Mouse (Mus musculus) thymus, postnatal 4 days (tissue): ENCODE measurements around the gene Ankrd7.
A peak's percentile ranks its signal among the peaks of the same experiment; 100 is the strongest.
"Not testable (repeated sequence)": the region's sequence is repeated elsewhere in the genome, so short reads cannot be mapped to it uniquely, and the experiment has no call there.

Source experiments
- DNase-seq: peaks from one replicate; pipeline ENCODE4 v3.0.0; 2021

Gene Ankrd7

GRCm38 (mm10) chr6:18866018-18866417 lies at the start of gene Ankrd7:
Gene Ankrd7 (plus strand): TSS chr6:18866318.
- DNase-seq: no peak

GRCm38 (mm10) chr6:18819343-18819742 lies 46.8 kb upstream of the Ankrd7 start:
- DNase-seq: peak; percentile 52

- no peak for DNase-seq
Observed at GRCm38 (mm10) chr6:18820246-18820645, 45.9 kb upstream of the Ankrd7 start.

GRCm38 (mm10) chr6:18822812-18823211 lies 43.3 kb upstream of the Ankrd7 start:
- DNase-seq: no peak

- DNase-seq: no peak
Observed at GRCm38 (mm10) chr6:18832958-18833357, 33.2 kb upstream of the Ankrd7 start.

- not testable (repeated sequence) for DNase-seq
Observed at GRCm38 (mm10) chr6:18844529-18844928, 21.6 kb upstream of the Ankrd7 start.

GRCm38 (mm10) chr6:18845571-18845970 lies 20.5 kb upstream of the Ankrd7 start:
- DNase-seq: not testable (repeated sequence)

GRCm38 (mm10) chr6:18848051-18848701 lies 17.9 kb upstream of the Ankrd7 start, which contains the start of gene Lsm8:
Gene Lsm8 (plus strand): TSS chr6:18848579.
- peak; percentile 97 for DNase-seq

- no peak for DNase-seq
Observed at GRCm38 (mm10) chr6:18848702-18849061, 17.4 kb upstream of the Ankrd7 start.

- DNase-seq: no peak
Observed at GRCm38 (mm10) chr6:18855323-18855722, 10.8 kb upstream of the Ankrd7 start.

- DNase-seq: no peak
Observed at GRCm38 (mm10) chr6:18856487-18857078, 9.5 kb upstream of the Ankrd7 start.

- no peak for DNase-seq
Observed at GRCm38 (mm10) chr6:18889030-18889429, 22.9 kb downstream of the Ankrd7 start.

- DNase-seq: no peak
Observed at GRCm38 (mm10) chr6:18894142-18894541, 28.0 kb downstream of the Ankrd7 start.

GRCm38 (mm10) chr6:18907173-18907572 lies 41.1 kb downstream of the Ankrd7 start:
- no peak for DNase-seq

- DNase-seq: no peak
Observed at GRCm38 (mm10) chr6:18913179-18913578, 47.1 kb downstream of the Ankrd7 start.

- no peak for DNase-seq
Observed at GRCm38 (mm10) chr6:18916021-18916420, 49.9 kb downstream of the Ankrd7 start.

- no peak for DNase-seq
Observed at GRCm38 (mm10) chr6:18916471-18916870, 50.4 kb downstream of the Ankrd7 start.
